Mouse (Mus musculus): ENCODE measurements around the gene St3gal2.

- no peak for TF ChIP-seq CTCF (IDR thresholded peaks at IDR 0.05; ENCODE audit: extremely low read depth, insufficient read length, insufficient replicate concordance, low read depth, low read length)
- no peak for TF ChIP-seq POLR2A (IDR thresholded peaks at IDR 0.05; ENCODE audit: low read depth, low read length)
Measured at GRCm38 (mm10) chr8:110967326-110967725, 47.6 kb downstream of the St3gal2 start.

Measured in small intestine, adult 2 months (tissue).